Mouse (Mus musculus): ENCODE measurements around the gene Kif26b.

DNA sequence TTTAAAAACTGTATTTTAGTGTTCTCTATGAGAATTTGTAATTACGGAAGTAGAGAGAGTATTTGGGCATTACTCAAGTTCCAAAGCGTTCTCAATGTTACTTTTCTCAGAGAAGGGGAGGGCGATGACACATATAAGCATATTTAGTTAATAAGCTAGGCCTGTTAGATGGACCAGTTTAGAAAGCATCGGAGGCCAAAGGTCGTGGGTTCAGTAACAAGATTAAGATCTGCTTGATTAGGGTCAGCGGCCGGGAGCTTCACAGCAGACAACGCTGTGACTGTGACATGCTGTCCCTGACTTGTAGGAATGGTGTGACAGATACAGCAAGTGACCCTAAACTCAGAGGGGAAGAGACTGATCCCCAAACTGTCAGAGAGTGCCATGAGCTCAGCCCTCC is 174.6 kb downstream of the Kif26b start:
- TF ChIP-seq CTCF (IDR thresholded peaks at IDR 0.05; ENCODE audit: borderline replicate concordance, control insufficient read depth, extremely low read depth, insufficient read depth, low read length, poor library complexity) = no peak
- no peak for TF ChIP-seq POLR2A (IDR thresholded peaks at IDR 0.05; ENCODE audit: control insufficient read depth, extremely low read depth, insufficient read depth, low read length, poor library complexity)
